Mouse (Mus musculus) G1E (cell line): ENCODE data around the gene Gm11011.

Experiments
- CTCF ChIP-seq: IDR thresholded peaks from 2 replicates; pipeline ENCODE4 v1.5.1; 2012; ENCODE audit warnings: low read depth, low read length, inconsistent platforms, mixed read lengths
- GATA1 ChIP-seq: IDR thresholded peaks from 2 replicates; pipeline ENCODE4 v1.6.1; 2012; ENCODE audit warnings: borderline replicate concordance, low read length, inconsistent platforms, mixed read lengths
- POLR2AphosphoS5 ChIP-seq: IDR thresholded peaks from 2 replicates; pipeline ENCODE4 v1.6.1; 2012; ENCODE audit warnings: low read depth, low read length, inconsistent platforms; ENCODE audit not compliant: insufficient replicate concordance
- TAL1 ChIP-seq: conservative IDR thresholded peaks from 2 replicates; pipeline ENCODE4 v1.6.1; 2012; ENCODE audit warnings: low read depth, low read length, inconsistent platforms, mixed read lengths

DNA sequence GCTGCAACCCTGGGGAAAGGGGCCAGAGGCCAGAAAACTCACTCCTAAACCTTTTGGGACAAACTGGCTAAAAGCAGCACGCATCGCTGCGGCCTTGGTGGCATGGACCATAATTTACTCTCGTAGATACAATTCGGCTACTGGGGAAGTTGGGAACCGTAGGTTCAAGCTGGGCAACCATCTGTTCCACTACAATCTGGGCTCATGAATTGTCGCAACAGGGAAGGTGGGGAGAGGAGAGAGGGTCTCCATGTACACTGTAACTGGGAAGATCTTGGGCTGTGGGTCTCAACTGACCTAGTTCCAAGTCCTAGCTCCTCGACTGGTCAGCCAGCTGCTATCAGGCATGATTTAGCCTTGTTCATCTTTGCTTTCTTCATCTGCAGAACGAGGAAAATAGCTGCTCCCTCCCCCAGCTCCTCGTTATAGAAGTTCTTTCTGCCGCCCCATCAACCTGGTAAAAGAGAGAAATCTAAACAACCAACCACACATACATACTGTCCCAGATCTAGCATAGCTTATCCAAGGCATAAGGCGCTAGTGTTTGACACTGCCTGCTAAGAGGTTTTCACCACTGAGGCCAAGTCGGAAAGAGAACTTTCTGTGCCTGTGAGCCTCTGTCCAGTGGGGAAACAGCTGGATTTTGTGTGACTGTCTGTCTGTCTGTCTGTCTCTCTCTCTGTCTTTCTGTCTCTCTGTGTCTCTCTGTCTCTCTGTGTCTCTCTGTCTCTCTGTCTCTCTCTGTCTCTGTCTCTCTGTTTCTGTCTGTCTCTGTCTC, 19.5 kb upstream of the Gm11011 start:
- TF ChIP-seq POLR2AphosphoS5 (no peak), CTCF (no peak), GATA1 (no peak), TAL1 (no peak)
